Mouse (Mus musculus) NIH3T3 (cell line): ENCODE results near the gene Thra.

ENCODE experiments used
- DNase-seq: peaks from one replicate; pipeline ENCODE4 v3.0.0-alpha.2; 2012; ENCODE audit warnings: low read depth

Gene Thra

DNA sequence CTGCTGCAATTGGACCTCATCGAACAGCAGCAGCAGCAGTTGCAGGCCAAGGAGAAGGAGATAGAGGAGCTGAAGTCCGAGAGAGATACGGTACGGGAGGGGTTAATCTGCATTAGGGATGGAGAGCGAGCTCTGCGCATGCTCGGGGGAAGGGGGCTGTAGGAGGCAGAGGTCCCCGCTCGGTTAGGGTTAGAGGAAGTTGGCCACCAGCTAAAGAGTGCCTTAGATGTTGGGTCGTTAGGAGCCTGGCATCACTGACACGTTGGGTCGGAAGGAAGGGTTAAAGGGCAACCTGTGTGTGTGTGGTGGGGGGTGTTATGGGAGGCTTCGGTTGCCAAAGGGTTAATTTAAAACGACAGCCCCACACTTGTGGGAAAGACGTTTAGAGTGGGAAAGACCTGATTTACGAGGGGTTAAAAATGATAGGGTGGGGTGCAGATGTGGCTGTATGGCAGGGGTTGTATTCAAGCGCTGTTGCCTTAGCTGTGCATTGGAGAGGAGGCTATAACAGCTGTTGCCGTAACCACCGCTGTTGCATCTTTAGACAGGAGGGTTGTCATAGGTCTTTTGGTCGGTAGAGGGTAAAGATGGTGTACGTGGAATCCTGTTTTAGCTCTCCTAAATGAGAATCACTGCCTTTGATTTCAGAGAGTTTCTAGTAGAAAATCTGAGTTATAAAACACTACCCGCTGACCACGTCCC, 56.2 kb downstream of the Thra start:
- peak; percentile 79 for DNase-seq

DNA sequence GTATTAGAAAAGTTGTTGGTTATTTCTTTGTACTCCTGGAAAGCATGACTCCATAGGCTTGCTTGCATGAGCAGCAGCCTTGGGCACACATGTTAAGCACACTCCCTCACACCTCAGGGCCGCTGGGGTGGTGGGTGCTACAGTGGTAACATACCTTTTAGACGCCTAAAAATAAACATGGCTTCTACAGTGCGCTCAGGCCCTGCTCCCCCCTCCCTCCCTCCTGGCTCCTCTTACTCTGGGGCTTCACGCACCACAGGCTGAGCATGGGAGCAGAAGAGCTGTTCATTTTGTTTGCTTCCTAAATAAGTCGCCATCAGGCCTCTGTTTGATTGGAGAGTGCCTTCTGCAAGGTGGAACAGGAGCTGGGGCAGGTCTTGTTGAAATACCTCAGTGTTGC, 56.9 kb downstream of the Thra start:
- peak; percentile 43 for DNase-seq

DNA sequence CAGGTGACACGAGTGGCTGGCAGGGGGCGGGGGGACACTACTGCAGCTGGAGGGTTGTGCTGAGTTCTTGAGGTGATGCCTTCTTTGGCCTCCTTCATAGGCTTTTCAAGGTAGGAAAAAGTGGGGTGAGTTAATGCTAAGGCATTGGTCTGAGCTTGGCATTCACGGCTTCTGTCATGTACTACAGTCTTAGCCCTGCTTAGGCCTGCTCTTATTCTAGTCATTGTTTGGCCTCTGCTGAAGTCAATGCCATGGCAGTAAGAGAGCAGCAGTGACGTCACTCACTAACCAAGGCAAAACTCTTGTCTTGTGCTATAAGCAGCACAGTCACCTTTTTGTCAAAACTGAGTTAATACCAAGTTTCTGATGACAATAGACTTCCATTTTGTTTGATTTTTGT, 57.5 kb downstream of the Thra start:
- peak; percentile 40 for DNase-seq

DNA sequence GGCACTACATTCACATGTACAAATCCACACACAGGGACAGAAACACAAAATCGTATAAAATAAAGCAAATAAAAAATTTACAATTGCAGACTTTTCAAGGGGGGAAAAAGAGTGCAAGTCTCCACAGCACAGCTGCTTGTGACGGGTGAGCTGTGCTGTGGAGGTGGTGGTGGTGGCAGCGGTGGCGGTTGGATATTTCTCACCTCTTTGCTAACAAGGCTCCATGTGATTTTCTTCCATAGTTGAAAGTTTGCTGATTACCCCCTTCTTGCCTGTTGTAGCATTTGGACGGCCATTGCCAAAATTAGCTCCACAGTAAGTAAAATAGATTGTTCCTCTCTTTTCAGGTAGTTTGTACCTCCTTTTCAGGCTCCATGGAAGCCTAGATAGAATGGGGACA, 64.2 kb downstream of the Thra start, which contains the start of gene Casc3:
Gene Casc3, plus strand, starts transcription at position 301 of the 400 bp plus-strand sequence.
- no peak for DNase-seq

DNA sequence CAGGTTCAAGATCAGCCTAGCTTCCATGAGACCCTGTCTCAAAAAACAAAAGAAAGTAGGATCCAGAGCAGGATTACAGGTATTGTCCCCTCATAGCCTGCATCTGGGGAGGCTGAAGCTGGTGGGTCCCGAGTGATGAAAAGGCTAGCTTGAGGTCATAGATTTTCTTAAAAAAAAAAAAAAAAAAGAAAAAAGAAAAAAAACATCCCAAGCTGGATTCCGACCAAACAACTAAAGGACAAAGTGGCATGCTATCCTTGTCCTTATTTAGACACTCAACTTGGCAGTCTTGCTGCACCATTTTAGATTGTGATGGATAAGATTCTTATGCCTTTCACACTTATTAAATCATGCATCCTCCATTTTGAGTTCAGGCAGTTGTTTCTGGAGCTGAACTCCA, 68.0 kb downstream of the Thra start:
- peak; percentile 17 for DNase-seq

DNA sequence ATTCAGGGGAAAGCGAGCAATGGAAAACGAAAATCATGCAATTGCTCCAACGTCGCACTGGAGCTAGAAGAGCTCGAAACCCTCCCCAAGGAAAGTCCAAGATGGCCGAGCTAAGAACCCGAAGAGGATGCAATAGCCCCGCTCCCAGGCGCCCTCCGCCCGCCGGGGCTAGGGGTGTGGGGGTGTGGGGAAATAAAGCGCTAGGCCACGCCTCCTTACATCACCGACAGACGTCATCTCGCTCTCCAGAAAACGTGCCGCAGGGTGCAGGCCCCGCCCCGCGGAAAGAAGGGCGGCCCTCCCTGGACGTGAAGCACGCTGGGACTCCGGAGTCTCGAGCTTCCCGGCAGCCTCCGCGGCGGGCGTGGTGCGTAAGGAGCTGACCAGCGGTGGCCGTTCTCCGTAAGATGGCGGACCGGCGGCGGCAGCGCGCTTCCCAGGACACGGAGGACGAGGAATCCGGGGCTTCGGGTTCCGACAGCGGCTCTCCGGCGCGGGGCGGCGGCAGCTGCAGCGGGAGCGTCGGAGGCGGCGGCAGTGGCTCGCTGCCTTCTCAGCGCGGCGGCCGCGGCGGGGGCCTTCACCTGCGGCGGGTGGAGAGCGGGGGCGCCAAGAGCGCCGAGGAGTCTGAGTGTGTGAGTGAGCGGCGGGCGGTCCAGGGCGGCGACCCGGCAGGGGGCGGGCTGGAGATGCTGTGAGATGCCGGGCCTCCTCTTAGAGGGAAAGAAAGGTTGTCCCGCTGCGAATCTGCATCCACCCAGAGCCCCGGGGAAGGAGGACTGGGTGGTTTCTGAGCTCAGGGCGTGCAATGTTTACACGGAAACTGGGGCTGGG, 69.2 kb downstream of the Thra start:
- DNase-seq = peak; percentile 99

- DNase-seq = no peak
Measured at GRCm38 (mm10) chr11:98810686-98811085, 70.2 kb downstream of the Thra start.

GRCm38 (mm10) chr11:98816706-98817239, 76.3 kb downstream of the Thra start:
- DNase-seq = no peak
